Mouse (Mus musculus): Measurements from ENCODE around the gene Bmt2. TPM values are rescaled to one million over a fixed set of nuclear protein-coding genes. Genes with fewer than 3 reads are reported as not detected.

The Bmt2 gene
- 15.4 and 16.5 TPM in 2 replicates for polyA plus RNA-seq (2012; rRNA removed)

DNA sequence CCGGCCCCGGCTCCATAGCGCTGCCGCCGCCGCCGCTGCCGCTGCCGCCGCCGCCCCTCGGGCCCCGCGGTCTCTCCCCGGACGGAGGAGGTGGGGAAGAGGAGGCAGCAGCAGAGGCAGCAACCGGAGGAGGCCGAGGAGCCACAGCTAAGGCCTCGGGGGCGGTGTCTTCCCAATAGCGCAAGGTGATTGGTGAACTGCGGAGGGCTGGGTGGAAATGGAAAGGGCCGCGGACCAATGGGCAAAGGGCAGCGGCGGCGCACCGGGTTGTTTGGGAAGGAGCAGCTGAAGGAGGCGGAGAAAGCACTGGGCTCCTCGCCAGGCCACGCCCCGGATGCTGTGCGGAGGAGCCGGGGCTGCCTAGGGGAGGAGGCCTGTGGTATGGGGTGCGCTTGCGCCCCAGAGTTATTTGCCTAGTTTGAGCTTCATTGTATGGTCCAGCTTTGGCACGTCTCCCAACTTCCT is at the start of gene Bmt2:
Bmt2 (minus strand) TSS at position 149 of the 465 bp plus-strand sequence.
- peak; percentile 100 for DNase-seq (ENCODE audit: low read depth)
- no peak for TF ChIP-seq CTCF (IDR thresholded peaks at IDR 0.05; ENCODE audit: borderline replicate concordance, extremely low read depth, insufficient read depth, insufficient read length)
- TF ChIP-seq POLR2A (IDR thresholded peaks at IDR 0.05; ENCODE audit: borderline replicate concordance, extremely low read depth, insufficient read depth, insufficient read length, poor library complexity, severe bottlenecking): peak; percentile 63

GRCm38 (mm10) chr6:13722166-13722565 is 44.4 kb upstream of the Bmt2 start:
- TF ChIP-seq CTCF (IDR thresholded peaks at IDR 0.05; ENCODE audit: borderline replicate concordance, extremely low read depth, insufficient read depth, insufficient read length) (no peak), POLR2A (IDR thresholded peaks at IDR 0.05; ENCODE audit: borderline replicate concordance, extremely low read depth, insufficient read depth, insufficient read length, poor library complexity, severe bottlenecking) (no peak)
- no peak for DNase-seq (ENCODE audit: low read depth)

DNA sequence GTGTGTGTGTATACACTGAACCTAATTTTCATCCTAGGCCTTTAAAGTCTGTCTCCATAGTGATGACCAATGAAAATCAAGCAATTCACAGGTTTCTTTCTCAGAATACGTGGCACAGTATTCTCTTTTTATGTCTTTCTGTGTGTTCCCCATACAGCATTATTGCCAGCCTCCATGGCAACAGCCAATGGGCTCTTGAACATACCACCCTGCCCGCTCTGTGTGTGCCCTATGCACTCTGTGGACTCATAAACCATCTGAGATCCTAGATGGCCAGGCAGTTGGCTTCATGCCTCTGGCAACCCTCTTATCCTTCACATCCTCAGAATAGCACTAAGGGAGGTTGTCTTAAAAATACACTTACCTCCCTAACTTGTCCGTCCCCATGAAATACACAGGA is 37.1 kb upstream of the Bmt2 start:
- no peak for DNase-seq (ENCODE audit: low read depth)
- TF ChIP-seq POLR2A (IDR thresholded peaks at IDR 0.05; ENCODE audit: borderline replicate concordance, extremely low read depth, insufficient read depth, insufficient read length, poor library complexity, severe bottlenecking) (no peak), CTCF (IDR thresholded peaks at IDR 0.05; ENCODE audit: borderline replicate concordance, extremely low read depth, insufficient read depth, insufficient read length) (no peak)

DNA sequence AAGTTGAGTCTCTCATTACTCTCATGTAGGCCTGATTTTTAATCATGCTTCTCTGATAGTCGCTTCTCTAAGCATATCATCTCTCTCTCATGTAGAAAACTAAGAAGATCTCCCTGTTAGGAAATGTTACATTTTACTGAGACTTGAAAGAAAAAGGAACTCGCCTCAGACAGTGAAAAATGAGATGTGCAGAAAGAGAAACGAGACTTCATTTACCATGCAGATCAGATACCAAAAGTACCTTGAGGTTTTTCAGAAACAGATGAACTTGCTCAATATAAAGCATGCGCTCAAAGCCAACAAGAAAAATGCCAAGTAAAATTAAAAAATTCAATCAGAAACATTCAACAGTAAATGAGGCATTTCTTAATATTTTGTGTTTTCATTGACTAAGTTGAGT is 19.1 kb upstream of the Bmt2 start:
- no peak for DNase-seq (ENCODE audit: low read depth)
- TF ChIP-seq CTCF (IDR thresholded peaks at IDR 0.05; ENCODE audit: borderline replicate concordance, extremely low read depth, insufficient read depth, insufficient read length) (no peak), POLR2A (IDR thresholded peaks at IDR 0.05; ENCODE audit: borderline replicate concordance, extremely low read depth, insufficient read depth, insufficient read length, poor library complexity, severe bottlenecking) (no peak)

DNA sequence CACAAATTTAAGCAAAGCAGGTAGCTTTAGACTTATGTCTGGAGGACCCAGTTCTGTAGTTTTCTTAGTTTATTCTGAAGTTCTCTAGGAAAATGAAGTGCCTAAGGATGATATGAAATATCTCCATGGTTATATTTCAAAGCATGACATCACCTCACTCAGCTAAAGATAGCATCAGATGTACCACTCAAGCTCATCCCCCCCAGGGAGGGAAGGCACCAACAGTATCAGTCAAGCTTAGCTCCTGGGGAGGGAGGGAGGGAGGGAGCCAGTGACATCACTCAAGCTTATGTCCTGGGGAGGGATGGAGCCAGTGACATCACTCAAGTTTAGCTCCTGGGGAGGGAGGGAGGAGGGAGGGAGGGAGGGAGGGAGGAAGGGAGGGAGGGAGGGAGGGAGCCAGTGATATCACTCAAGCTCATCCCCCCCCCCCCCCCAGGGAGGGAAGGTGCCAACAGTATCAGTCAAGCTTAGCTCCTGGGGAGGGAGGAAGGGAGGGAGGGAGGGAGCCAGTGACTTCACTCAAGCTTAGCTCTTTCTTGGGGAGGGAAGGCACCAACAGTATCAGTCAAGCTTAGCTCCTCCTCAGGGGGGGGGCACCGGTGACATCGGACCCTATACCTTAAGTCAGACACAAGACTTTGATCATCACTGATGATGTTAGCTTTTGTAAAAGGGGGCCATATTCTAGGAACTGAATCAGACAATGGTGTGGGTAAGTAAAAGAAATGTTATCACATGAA is 17.5 kb upstream of the Bmt2 start:
- TF ChIP-seq CTCF (IDR thresholded peaks at IDR 0.05; ENCODE audit: borderline replicate concordance, extremely low read depth, insufficient read depth, insufficient read length) (no peak), POLR2A (IDR thresholded peaks at IDR 0.05; ENCODE audit: borderline replicate concordance, extremely low read depth, insufficient read depth, insufficient read length, poor library complexity, severe bottlenecking) (no peak)
- no peak for DNase-seq (ENCODE audit: low read depth)

- no peak for DNase-seq (ENCODE audit: low read depth)
- TF ChIP-seq CTCF (IDR thresholded peaks at IDR 0.05; ENCODE audit: borderline replicate concordance, extremely low read depth, insufficient read depth, insufficient read length) (no peak), POLR2A (IDR thresholded peaks at IDR 0.05; ENCODE audit: borderline replicate concordance, extremely low read depth, insufficient read depth, insufficient read length, poor library complexity, severe bottlenecking) (no peak)
Observed at GRCm38 (mm10) chr6:13691657-13692294, 14.0 kb upstream of the Bmt2 start.

DNA sequence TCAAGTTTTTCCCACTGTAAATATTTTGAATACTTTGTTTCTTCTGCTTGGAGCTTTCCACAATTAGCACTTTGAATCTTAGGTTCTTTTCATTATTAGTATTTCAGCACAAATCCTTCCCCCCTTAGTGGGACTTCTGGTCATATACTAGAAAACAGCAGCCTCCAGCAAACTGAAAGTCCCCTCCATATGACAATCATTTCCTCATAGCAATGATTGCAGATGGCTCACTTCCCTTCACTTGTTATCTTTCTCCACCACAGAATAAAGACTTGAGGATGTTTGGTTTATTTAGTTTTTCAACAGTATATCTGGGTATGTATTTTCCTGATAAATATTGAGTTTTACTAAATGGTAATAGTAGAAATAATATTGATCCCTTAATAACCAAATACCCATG is 12.6 kb upstream of the Bmt2 start:
- TF ChIP-seq CTCF (IDR thresholded peaks at IDR 0.05; ENCODE audit: borderline replicate concordance, extremely low read depth, insufficient read depth, insufficient read length): no peak
- no peak for TF ChIP-seq POLR2A (IDR thresholded peaks at IDR 0.05; ENCODE audit: borderline replicate concordance, extremely low read depth, insufficient read depth, insufficient read length, poor library complexity, severe bottlenecking)
- DNase-seq (ENCODE audit: low read depth): no peak

DNA sequence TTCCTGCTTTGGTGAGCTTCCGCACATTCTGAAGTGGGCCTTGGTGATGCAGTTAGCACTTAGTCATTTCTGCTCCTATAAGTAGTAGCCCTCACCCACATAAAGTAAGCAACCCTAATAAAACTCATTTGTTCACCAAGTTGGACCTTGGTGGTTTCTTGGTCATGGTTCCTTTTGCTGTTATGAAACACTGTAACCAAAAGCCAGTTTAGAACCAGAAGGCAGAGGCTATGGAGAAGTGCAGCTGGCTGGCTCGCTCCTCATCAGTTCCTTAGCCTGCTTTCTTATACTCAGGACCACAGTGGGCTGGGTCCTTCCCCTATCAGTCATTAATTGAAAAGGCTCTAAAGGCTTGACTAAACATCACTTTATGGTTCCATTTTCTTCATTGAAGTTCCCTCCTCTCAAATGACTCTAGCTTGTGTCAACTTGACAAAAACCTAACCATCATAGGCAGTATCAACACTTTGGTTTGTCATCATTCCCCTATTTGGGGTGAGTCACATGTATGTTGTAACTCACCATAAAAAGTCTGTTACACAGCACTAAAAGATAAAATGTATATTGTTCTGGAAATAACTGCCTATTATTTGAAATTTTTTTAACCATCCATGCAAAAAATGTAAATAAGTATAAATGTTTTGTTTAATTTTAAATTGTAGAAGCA is 6.3 kb upstream of the Bmt2 start:
- no peak for DNase-seq (ENCODE audit: low read depth)

GRCm38 (mm10) chr6:13678349-13678748 is 583 bp upstream of the Bmt2 start:
- no peak for TF ChIP-seq CTCF (IDR thresholded peaks at IDR 0.05; ENCODE audit: borderline replicate concordance, extremely low read depth, insufficient read depth, insufficient read length)
- TF ChIP-seq POLR2A (IDR thresholded peaks at IDR 0.05; ENCODE audit: borderline replicate concordance, extremely low read depth, insufficient read depth, insufficient read length, poor library complexity, severe bottlenecking): no peak

More for the DNA sequence above, 6.3 kb upstream of the Bmt2 start:
- TF ChIP-seq CTCF (IDR thresholded peaks at IDR 0.05; ENCODE audit: borderline replicate concordance, extremely low read depth, insufficient read depth, insufficient read length): no peak
- TF ChIP-seq POLR2A (IDR thresholded peaks at IDR 0.05; ENCODE audit: borderline replicate concordance, extremely low read depth, insufficient read depth, insufficient read length, poor library complexity, severe bottlenecking): no peak

DNA sequence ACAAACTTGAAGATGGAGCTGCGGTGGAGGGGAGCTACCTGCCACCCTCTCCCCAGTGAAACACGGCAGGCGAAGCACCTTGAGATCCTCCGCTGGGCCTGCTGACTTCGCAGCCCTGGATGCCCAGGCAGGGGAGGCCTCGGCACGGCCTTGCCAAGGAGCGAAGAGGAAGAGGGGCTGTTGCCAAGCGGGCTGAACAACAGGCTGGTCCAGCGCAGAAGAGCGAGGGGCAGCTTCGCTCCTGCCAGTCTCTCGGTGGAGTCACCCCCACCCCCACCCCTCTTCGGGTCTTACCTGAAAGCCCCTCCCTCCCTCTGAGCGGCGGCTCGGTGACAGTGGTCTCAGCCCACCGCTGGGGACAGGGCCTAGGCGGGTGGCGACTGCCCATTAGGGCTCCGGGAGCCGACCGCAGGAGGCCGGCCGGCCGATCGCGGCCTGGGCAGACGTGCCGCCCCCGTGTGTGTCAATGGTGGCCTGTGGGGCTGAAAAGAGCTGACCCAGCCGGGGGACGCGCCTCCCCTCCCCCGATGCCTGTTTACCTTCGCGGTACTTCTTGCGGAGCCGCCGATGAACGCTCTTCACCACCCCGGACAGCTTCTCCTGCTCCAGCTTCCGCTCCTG is 515 bp downstream of the Bmt2 start:
- TF ChIP-seq CTCF (IDR thresholded peaks at IDR 0.05; ENCODE audit: borderline replicate concordance, extremely low read depth, insufficient read depth, insufficient read length): no peak
- no peak for TF ChIP-seq POLR2A (IDR thresholded peaks at IDR 0.05; ENCODE audit: borderline replicate concordance, extremely low read depth, insufficient read depth, insufficient read length, poor library complexity, severe bottlenecking)
- peak; percentile 80 for DNase-seq (ENCODE audit: low read depth)

More at GRCm38 (mm10) chr6:13678349-13678748, 583 bp upstream of the Bmt2 start:
- no peak for DNase-seq (ENCODE audit: low read depth)

DNA sequence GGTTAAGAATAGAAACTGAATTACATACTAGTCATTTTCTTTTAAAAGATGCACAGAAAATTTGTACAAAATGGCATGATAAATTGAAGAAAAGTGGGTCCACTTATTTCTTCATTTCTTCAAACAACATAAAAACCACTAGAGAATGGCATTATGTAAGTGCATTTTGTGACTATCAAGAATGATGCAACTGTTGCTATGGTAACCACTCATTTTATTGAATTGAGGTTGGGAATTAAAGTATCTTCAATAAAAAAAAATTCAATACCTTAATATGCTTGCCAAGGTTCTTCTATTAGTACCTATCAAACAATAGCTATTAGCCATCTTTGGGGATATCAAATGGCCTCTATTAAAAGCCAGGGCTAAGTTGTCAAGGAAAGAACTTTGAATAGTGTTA is 1.6 kb downstream of the Bmt2 start:
- no peak for TF ChIP-seq POLR2A (IDR thresholded peaks at IDR 0.05; ENCODE audit: borderline replicate concordance, extremely low read depth, insufficient read depth, insufficient read length, poor library complexity, severe bottlenecking)
- no peak for TF ChIP-seq CTCF (IDR thresholded peaks at IDR 0.05; ENCODE audit: borderline replicate concordance, extremely low read depth, insufficient read depth, insufficient read length)
- peak; percentile 51 for DNase-seq (ENCODE audit: low read depth)
